Mouse (Mus musculus) limb, embryonic 12.5 days (tissue): Measurements from ENCODE around the gene Adgrg7. TPM values are rescaled to one million over a fixed set of nuclear protein-coding genes. Genes with fewer than 3 reads are reported as not detected.

Source experiments
- ATAC-seq: fragments of 200-750 bp; cut with Nextera tagmentation; 2 replicates; pipeline ENCODE4 v1.8.0; 2017; ENCODE audit warnings: low read depth, moderate TSS enrichment; ENCODE audit not compliant: insufficient number of reproducible peaks, insufficient read depth, low FRiP score, low TSS enrichment
- H3K27ac ChIP-seq: fragments of 300-500 bp; sonication (generic); 2 replicates; pipeline ENCODE4 v1.5.1; 2016; ENCODE audit warnings: mild to moderate bottlenecking, moderate library complexity
- H3K27me3 ChIP-seq: fragments of 300-500 bp; sonication (generic); 2 replicates; pipeline ENCODE4 v1.6.1; 2016; ENCODE audit warnings: mild to moderate bottlenecking, moderate library complexity
- H3K36me3 ChIP-seq: fragments of 300-500 bp; sonication (generic); 2 replicates; pipeline ENCODE4 v1.6.1; 2016; ENCODE audit warnings: mild to moderate bottlenecking, moderate library complexity
- H3K4me1 ChIP-seq: fragments of 300-500 bp; sonication (generic); replicated peaks from 2 replicates; pipeline ENCODE4 v1.6.1; 2016
- H3K4me2 ChIP-seq: fragments of 300-500 bp; sonication (generic); 2 replicates; pipeline ENCODE4 v1.6.1; 2016; ENCODE audit warnings: mild to moderate bottlenecking, moderate library complexity
- H3K4me3 ChIP-seq: fragments of 300-500 bp; sonication (generic); replicated peaks from 2 replicates; pipeline ENCODE4 v1.5.1; 2016; ENCODE audit warnings: mild to moderate bottlenecking
- H3K9ac ChIP-seq: fragments of 300-500 bp; sonication (generic); replicated peaks from 2 replicates; pipeline ENCODE4 v1.6.1; 2016; ENCODE audit warnings: mild to moderate bottlenecking, moderate library complexity
- H3K9me3 ChIP-seq: fragments of 300-500 bp; sonication (generic); 2 replicates; pipeline ENCODE4 v1.6.1; 2016; ENCODE audit warnings: mild to moderate bottlenecking, moderate library complexity
- WGBS: fragments of 180-500 bp; shearing (Covaris S2); methylation state at CpG from one replicate; pipeline ENCODE4 v1.1.7; 2016; 5-methylcytosine and 5-hydroxymethylcytosine counted together
- polyA plus RNA-seq: library from polyadenylated mRNA; unstranded; fragments of >200 nt; fragmentation: Nextera tagmentation; extraction: Ambion mirVana; gene quantifications from 2 replicates; pipeline ENCODE4 v1.2.1, GENCODE M21; 2016

The Adgrg7 gene
- polyA plus RNA-seq, 1 experiment from 2014 or later, result not detected

GRCm38 (mm10) chr16:56700898-56701297, 94.8 kb downstream of the Adgrg7 start:
- no peaks in the 10 kb centered on the region for H3K27me3 ChIP-seq
- H3K9ac ChIP-seq, result no peak overlapping the region
- no peaks in the 10 kb centered on the region for H3K9me3 ChIP-seq
- no peaks in the 10 kb centered on the region for H3K4me1 ChIP-seq
- H3K4me3 ChIP-seq, result no peak overlapping the region
- no peak overlapping the region for H3K4me2 ChIP-seq
- peaks cover 56% of the 10 kb centered on the region for H3K36me3 ChIP-seq
- no peak overlapping the region for H3K27ac ChIP-seq
- WGBS, result 91% methylated on average over 3 of the region's 3 CpGs
- no peak for ATAC-seq

GRCm38 (mm10) chr16:56696448-56696847, 99.2 kb downstream of the Adgrg7 start:
- Histone ChIP-seq H3K27ac (no peak overlapping the region), H3K9ac (no peak overlapping the region), H3K36me3 (peaks cover 62% of the 10 kb centered on the region), H3K27me3 (no peaks in the 10 kb centered on the region), H3K4me2 (no peak overlapping the region), H3K4me1 (no peaks in the 10 kb centered on the region), H3K9me3 (no peaks in the 10 kb centered on the region), H3K4me3 (no peak overlapping the region)
- WGBS, result 80% methylated on average over 2 of the region's 2 CpGs
- ATAC-seq, result no peak

- H3K27me3 ChIP-seq, result no peaks in the 10 kb centered on the region
- H3K4me2 ChIP-seq, result no peak overlapping the region
- no peak for ATAC-seq
- no peaks in the 10 kb centered on the region for H3K4me1 ChIP-seq
- WGBS, result 93% methylated on average over 7 of the region's 7 CpGs
- peaks cover 53% of the 10 kb centered on the region for H3K36me3 ChIP-seq
- H3K4me3 ChIP-seq, result no peak overlapping the region
- no peak overlapping the region for H3K9ac ChIP-seq
- H3K27ac ChIP-seq, result no peak overlapping the region
- no peaks in the 10 kb centered on the region for H3K9me3 ChIP-seq
Measured at GRCm38 (mm10) chr16:56690715-56691114, 104.9 kb downstream of the Adgrg7 start.

- 92% methylated on average over 5 of the region's 5 CpGs for WGBS
- H3K36me3 ChIP-seq, result peaks cover 38% of the 10 kb centered on the region
Measured at GRCm38 (mm10) chr16:56686747-56687146, 108.9 kb downstream of the Adgrg7 start.

GRCm38 (mm10) chr16:56681010-56681645, 114.5 kb downstream of the Adgrg7 start:
- 89% methylated on average over 8 of the region's 8 CpGs for WGBS
- ATAC-seq, result no peak

More at GRCm38 (mm10) chr16:56686747-56687146, 108.9 kb downstream of the Adgrg7 start:
- no peaks in the 10 kb centered on the region for H3K27me3 ChIP-seq
- H3K4me1 ChIP-seq, result no peaks in the 10 kb centered on the region
- ATAC-seq, result no peak
- H3K4me2 ChIP-seq, result no peak overlapping the region
- no peak overlapping the region for H3K9ac ChIP-seq
- no peaks in the 10 kb centered on the region for H3K9me3 ChIP-seq
- H3K27ac ChIP-seq, result no peak overlapping the region
- no peak overlapping the region for H3K4me3 ChIP-seq

GRCm38 (mm10) chr16:56677146-56677545, 118.5 kb downstream of the Adgrg7 start:
- H3K27me3 ChIP-seq, result no peaks in the 10 kb centered on the region
- H3K4me3 ChIP-seq, result no peak overlapping the region
- no peak overlapping the region for H3K27ac ChIP-seq
- no peaks in the 10 kb centered on the region for H3K36me3 ChIP-seq
- ATAC-seq, result no peak
- 80% methylated on average over 4 of the region's 4 CpGs for WGBS
- H3K9me3 ChIP-seq, result no peaks in the 10 kb centered on the region
- H3K4me1 ChIP-seq, result no peaks in the 10 kb centered on the region
- H3K9ac ChIP-seq, result no peak overlapping the region
- no peak overlapping the region for H3K4me2 ChIP-seq

More at GRCm38 (mm10) chr16:56681010-56681645, 114.5 kb downstream of the Adgrg7 start:
- Histone ChIP-seq H3K4me3 (no peak overlapping the region), H3K4me2 (no peak overlapping the region), H3K4me1 (no peaks in the 10 kb centered on the region), H3K9ac (no peak overlapping the region), H3K9me3 (no peaks in the 10 kb centered on the region), H3K36me3 (peaks cover 9% of the 10 kb centered on the region), H3K27ac (no peak overlapping the region), H3K27me3 (no peaks in the 10 kb centered on the region)

Other genes starting within 250 kb of the Adgrg7 start
- 132 and 137 TPM in 2 replicates for gene Tfg, start 78.4 kb downstream of the Adgrg7 start, polyA plus RNA-seq
- gene Tmem45a, start 90.3 kb upstream of the Adgrg7 start, polyA plus RNA-seq, result 20.1 and 25.7 TPM in 2 replicates
- not detected in 2 replicates for gene Lnp1, start 132.2 kb upstream of the Adgrg7 start, polyA plus RNA-seq